Comparison of ENCODE assay signal across 15 mouse cellular contexts in the genomic region with DNA sequence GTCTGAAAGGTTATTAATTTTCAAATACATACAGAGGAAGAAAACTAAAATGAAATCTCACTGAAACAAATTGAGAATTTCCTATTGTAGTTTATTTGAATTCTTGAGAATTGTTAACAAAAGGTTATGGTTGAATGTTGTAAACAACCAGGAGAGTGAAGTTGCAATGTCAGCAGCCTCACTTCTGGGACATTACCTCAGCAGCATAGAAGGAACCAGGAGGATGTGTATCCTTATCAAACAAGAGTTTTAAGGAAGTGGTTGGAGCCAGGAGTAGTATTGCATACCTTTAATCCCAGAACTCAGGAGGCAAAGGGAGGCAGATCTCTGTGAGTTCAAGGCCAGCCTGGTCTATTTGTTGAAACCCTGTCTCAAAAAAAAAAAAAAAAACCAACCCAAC.
"Had no signal": no experiment of that assay in that cellular context is flagged by ENCODE, and none has a peak within 500 bp of the region (broad histone marks: within the 10 kb centered on the region; RNA-seq: fewer than 3 reads in every experiment).

No protein-coding gene starts in this region.

- H3K4me3 ChIP-seq: neural tube, embryonic 15.5 days; stomach, embryonic 15.5 days had no signal

- H3K4me2 ChIP-seq: neural tube, embryonic 15.5 days; stomach, embryonic 15.5 days had no signal

- H3K9ac ChIP-seq: neural tube, embryonic 15.5 days; stomach, embryonic 15.5 days had no signal

- H3K27me3 ChIP-seq: neural tube, embryonic 15.5 days; stomach, embryonic 15.5 days had no signal

- H3K9me3 ChIP-seq: neural tube, embryonic 15.5 days; stomach, embryonic 15.5 days had no signal

- H3K36me3 ChIP-seq: neural tube, embryonic 15.5 days had no signal

- H3K4me1 ChIP-seq: stomach, embryonic 15.5 days had no signal

- H3K27ac ChIP-seq: neural tube, embryonic 15.5 days; stomach, embryonic 15.5 days; stomach, postnatal 0 days had no signal

- DNase-seq: retina, postnatal 1 day; right cerebral cortex, adult 18-20 months; right cerebral cortex, postnatal 14 days; right cerebral cortex, postnatal 25 days; right cerebral cortex, postnatal 4 days; spleen, adult 18-20 months; thymus, adult 18-20 months; thymus, adult 2 months; thymus, postnatal 14 days; thymus, postnatal 25 days; thymus, postnatal 36 days; thymus, postnatal 4 days had no signal
